Mouse (Mus musculus) mouse embryonic stem cell (cell line): ENCODE data around the gene Cilp.
"Not testable (repeated sequence)": the region's sequence is repeated elsewhere in the genome, so short reads cannot be mapped to it uniquely, and the experiment has no call there.

Experiments used
- in situ Hi-C, 2 experiments: fragments of 300-500 bp; cut with MboI; formaldehyde crosslinking; loops; 1 replicate in 1 of 2; 3 replicates in 1 of 2; pipeline ENCODE4 v1.14.3; 2019 to 2020; ENCODE audit warnings: low sequenced_read_pairs in 2 of 2, low pct_unique_long_range_greater_than_20kb in 1 of 2, mixed read lengths in 1 of 2; ENCODE audit not compliant: unreplicated experiment in 1 of 2

Gene Cilp

DNA sequence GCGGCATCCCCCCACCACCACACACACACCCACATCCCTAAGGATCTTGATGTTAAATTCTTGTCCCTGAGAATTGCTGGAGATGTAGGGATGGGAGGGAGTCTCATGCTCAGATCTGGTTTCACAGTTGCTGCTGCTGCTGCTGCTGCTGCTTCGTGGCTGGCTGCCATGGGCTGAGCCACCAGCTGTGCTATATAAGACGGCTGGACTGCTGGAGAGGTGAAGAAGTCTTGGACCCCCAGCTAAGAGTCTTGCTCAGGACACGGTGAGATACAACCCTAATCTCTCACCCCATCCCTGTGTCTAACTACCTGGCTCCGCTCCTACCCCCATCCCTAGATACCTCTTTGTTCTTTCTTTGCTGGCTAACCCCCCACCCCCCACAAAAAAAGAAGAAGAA is at the start of gene Cilp:
Gene Cilp, plus strand, starts transcription at position 222 of the 400 bp plus-strand sequence.
- in situ Hi-C loops: no loop called here

DNA sequence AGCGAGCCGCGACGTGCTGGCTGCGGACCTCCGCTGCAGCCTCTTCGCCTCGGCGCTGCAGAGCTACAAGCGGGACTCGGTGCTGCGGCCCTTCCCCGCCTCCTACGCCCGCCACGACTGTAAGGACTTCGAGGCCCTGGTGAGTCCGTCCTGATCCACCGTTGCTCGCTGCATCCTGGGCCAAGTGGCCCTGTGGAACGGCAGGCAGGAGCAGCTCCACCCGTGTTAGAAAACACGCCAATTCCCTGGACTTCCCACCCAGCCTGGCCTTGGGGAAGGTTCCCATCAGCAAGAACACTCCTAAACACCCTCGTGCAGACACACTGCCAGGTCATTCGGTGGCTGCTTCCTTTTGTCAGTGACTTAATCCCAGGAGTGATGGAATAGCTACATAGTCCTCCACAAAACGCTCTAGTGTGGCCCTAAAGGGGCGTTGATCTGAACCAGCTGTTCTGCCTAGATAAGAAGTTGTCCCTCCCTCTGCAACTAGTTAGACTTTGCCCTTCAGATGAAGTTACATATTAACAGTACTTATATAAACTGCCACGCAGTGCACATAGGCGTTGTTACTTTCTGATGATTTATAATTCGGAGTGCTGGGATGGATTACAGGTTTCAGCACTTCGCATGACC is 49.4 kb upstream of the Cilp start:
- in situ Hi-C loops: no loop called here

DNA sequence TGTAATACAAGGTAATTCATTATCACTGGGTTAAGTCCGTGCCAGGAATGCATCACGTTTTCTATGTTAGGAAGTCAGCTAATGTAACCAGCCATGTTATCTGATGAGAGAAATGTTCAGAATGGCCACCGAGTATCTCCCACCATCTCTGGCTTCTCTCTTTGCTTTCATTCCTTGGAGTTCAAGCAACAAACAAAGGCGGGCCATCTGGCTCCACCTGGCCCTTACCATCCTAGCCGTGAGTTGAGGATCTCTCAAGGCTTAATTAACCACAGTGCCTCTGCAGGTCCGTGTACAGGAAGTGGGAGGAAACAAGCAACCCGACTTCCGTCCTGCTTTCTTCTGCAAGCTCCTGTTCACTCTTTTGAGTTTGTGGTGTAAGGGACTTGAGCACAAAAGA is 48.0 kb upstream of the Cilp start:
- in situ Hi-C loops: no loop called here

DNA sequence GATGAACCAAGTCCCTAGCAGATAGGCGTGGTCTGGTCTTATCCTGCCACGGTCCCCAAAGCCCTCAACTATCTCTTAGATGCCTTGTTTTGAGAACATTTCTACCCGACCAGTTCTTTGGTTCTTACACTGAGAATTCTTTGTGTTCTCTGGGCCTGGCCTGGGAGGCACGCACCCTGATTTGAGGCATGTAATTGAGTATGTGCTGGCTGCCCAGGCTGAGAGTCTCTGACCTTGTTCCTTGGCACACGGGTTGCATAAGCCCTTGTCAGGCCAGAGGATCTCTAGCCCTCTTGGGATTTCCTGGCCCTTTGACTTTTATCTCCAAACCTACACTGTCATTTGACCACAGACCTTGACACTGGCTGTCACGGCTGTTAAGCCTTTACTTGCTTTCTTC is 47.3 kb upstream of the Cilp start:
- in situ Hi-C loops: no loop called here

DNA sequence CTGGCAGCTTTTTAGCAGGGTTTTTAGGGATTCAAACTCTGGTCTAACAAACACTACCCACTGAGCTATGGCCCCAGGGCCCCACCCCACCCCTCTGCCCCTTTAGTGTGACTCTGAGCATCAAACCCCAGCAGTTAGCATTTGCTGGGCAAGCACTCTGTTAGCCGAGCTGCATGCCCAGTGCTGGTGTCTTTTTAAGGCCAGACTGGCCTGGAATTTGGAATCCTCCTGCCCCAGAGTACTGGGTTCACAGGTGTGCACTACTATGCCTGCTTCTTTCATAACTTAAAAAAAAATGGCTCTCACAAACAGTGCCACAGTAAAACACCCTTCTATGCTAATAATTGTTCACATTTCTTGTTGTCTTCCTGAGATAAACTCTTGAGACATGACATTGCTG is 46.1 kb upstream of the Cilp start:
- in situ Hi-C loops: no loop called here

DNA sequence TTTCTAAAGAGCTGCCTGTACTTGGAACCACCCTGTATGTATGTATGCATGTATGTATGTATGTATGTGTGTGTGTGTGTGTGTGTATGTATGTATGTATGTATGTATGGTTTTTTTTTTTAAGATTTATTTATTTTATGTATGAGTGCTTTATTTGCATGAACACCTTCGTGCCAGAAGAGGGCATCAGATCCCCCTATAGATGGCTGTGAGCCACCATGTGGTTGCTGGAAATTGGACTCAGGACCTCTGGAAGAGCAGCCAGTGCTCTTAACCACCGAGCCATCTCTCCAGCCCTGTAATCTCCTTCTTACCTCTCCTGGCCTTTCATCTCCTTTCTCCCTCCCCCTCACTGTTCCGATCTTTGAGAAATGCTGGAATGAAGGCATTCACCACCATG is 44.6 kb upstream of the Cilp start:
- in situ Hi-C loops: not testable (repeated sequence)

DNA sequence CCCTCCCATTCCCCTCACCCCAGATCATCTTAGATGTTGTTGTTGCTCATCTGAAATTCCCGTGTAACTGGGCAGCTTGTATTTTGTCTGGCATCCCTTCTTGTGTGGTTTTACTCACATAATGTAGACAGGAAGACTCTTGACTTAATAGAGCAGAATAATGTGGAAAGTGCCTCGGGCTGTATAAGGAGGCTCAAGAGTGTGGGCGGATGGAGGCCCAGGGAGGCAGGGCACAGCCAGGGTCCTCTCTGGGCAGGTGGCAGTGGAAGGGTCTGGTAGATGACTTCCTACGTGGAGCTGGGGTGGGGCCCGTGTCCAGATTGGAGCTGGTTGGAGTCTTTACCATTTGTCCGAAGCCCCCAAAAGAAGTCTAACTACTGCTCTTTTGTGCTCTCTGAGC is 41.1 kb upstream of the Cilp start:
- in situ Hi-C loops: no loop called here

DNA sequence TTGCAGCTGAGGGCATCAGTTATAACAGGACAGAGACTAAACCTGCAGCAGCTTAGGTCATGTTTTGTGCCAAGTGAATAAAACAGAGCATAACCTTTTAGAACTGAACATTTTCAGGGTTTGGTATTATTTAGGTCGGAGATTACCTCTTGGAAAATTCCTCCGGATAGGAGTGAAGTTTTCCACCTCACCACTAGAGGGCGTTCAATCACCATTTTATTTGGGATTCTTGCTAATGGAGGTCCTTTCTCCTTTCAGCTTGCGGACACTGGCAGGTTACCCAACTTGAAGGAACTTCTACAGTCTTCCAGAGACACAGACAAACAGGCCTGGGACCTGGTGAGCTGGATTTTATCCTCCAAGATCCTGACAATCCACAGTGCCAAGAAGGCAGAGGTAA is 39.2 kb upstream of the Cilp start:
- in situ Hi-C loops: no loop called here

DNA sequence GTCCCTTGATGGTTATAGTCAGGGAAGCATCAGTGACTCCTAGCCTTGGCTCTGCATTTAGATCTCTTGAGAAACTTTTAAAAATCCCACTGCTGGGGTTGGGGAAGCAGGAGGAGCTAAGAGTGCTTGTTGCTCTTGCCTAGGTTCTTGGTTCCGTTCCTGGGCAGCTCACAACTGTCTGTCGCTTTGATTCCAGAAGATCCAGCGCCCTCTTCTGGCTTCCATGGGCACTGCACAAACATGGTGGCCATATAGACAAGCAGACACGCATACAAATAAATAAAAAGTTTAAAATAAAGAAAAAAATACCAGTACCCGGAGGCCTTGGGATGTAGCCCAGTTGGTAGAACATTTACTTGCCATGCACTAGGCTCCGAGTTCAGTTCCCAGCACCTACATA is 34.7 kb upstream of the Cilp start:
- in situ Hi-C loops: loop anchor here in 1 of 2 experiments (10.0 kb wide), 1 partner anchor 185 kb away; no protein-coding TSS in a partner anchor

DNA sequence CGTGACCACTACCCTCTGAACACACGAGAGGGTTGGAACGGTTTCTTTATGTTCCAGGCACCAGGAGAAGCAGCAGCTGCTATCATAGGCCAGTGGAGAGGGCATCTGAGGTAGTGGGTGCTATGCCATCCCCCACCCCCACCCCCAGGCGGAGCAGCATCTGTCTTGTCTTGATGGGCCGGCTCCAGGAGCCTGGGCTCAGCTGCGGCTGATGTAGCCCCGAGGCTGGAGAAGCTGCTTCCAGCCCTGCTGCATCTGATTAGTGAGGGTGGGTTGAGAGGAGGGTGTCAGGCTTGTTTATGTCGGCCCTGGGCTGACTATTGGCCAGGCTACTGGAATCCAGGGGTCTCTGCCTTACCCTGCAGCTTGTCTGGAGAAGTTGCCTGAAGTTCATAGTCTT is 33.7 kb upstream of the Cilp start:
- in situ Hi-C loops: loop anchor here in 1 of 2 experiments (10.0 kb wide), 1 partner anchor 184 kb away; no protein-coding TSS in a partner anchor

DNA sequence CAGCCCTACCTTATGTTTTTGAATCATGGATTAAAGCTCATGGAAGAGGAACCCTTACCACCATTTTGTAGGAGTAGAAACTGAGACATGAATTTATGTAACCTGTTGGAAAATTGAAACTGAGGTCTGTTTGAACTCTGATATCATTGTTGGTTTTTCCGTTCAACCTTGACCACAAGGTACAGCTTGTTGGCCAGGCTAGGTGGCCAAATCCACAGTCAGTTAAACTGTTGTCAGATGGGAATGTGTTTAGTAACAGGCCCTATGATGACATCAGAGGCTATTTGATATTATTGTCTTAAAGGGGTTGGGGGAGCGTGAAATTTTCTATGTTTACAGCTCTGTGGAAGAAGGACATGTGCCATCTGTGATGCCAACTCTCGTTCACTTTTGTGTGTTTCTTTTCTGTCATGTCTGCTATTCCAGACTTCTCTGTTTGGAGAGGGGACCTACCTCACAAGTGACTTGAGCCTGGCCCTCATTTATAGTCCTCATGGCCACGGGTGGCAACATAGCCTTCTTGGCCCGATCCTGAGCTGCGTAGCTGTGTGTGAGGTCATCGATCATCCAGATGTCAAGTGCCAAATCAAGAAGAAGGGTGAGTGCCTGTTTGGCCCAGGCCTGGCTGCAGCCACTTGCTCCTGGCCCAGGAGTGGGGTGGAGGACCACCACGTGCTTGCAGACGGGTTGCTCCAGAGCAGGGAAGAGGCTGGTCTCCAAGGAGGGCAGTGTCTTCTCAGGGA is 31.6 kb upstream of the Cilp start:
- in situ Hi-C loops: loop anchor here in 1 of 2 experiments (10.0 kb wide), 1 partner anchor 181 kb away; no protein-coding TSS in a partner anchor

DNA sequence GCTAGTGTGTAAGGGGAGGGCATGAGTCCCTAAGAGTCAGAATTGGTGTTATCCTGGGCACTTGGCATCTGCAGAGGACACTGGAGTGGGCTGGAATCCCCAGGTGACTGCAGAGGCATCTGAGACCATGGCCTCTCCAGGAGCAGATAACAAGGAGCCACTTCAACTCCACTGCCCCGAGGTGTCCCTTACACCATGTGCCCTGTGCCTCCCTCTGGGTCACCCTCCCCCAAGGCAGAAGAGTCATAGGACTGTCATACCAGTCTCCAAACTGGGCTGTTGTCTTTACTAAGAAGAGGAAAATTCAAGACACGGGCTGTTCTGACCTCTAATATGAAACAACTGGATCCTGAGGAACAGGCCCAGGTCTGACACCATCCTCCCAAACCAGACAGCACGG is 30.2 kb upstream of the Cilp start:
- in situ Hi-C loops: loop anchor here in 1 of 2 experiments (10.0 kb wide), 1 partner anchor 180 kb away; no protein-coding TSS in a partner anchor

DNA sequence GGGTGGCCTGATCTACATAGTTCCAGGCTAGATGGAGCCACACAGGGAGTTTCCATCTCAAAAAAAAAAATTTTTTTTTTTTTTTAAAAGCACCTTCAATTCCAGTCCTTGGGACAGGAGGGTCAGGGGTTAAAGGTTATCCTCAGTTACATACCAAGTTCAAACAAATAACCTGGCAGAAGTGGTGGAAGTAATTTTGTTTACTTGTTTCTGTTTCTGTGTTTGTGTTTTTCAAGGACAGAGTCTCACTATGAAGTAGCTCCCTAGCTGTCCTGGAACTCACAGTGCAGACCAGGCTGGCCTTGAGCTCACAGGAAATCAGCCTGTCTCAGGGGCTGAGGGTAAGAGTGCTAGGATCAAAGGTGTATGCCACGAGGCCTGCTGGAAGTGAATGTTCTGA is 29.4 kb upstream of the Cilp start:
- in situ Hi-C loops: loop anchor here in 1 of 2 experiments (10.0 kb wide), 1 partner anchor 179 kb away; no protein-coding TSS in a partner anchor

DNA sequence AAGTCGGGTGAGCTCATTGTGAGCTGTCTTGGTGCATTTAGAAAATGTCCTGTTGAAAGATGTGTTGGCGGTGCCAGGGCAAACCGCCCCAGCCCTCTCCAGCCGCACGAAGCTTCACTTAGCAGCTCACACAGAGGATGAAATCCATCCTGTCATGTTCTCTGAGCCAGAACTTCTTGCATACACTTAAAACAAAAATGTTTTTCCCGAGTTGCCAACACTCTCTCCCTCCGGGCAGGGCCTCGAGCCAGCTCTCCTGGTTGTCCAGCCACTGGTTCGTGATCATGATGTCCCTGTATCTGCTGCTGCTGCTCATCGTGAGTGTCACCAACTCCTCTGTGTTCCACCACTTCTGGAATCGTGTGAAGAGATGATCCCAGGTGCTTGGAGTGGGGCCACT is 27.4 kb upstream of the Cilp start:
- in situ Hi-C loops: loop anchor here in 1 of 2 experiments (10.0 kb wide), 1 partner anchor 177 kb away; no protein-coding TSS in a partner anchor

DNA sequence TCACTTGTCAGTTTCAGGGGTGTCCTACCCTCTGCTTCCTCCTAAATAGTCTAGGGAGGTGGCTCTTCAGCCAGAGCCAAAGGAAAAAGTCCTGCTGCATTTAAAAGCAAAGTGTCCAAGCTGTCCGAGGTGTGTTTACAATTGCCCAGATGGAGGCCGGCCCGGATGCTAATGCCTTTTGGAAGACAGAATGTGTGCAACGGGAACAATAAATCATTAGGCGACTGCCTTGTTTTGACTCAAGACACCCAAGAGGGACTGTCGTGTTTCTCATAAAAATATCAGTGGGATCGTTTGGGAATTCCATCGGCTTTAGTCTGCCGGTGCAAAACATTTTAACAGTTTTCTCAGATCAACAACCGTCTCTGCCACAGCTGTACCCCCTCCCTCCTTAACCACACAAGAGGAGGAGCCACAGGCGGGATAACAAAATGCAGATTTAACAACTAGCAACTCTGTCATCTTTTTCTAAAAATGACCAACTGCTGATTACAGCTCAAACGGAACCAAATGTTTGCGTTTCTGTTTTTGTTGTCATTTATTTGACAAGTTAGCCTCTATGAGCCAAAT is 26.7 kb upstream of the Cilp start:
- in situ Hi-C loops: loop anchor here in 1 of 2 experiments (10.0 kb wide), 1 partner anchor 177 kb away; no protein-coding TSS in a partner anchor

DNA sequence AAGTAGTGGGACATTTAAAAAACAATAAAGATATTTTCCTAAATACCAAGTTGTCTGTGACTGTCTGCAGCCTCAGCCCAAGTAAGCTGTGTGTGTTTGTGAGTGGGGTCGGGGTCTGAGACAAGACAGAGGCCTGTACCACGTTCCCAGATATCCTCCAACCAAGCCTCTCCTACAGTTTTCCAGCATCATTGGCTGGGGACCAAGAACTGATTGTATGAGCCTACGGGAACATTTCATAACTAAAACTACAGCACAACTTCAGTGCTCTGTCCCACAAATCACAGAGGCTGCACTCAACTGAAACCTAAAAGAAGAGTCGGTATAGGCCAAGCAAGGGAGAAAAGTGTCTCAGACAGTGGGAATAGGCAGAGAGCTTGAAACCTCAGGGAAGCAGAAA is 25.8 kb upstream of the Cilp start:
- in situ Hi-C loops: loop anchor here in 1 of 2 experiments (10.0 kb wide), 1 partner anchor 176 kb away; no protein-coding TSS in a partner anchor

DNA sequence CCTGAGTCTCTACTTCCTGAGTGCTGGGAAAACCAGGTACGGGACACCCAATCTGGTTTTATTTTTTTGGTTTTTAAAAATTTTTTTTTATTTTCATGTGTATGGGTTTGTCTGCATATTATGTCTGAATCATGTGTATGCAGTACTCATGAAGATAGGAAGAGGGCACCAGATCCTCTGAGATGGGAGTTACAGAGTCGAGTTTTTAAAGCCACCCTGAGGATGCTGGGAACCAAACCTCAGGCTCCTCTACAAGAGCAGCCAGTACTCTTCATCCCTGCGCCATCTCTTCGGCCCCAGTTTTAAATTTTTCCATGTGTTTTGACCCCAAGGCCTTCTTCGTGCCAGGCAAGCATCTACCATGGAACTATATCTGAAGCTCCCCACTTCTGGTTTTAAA is 25.2 kb upstream of the Cilp start:
- in situ Hi-C loops: loop anchor here in 1 of 2 experiments (5.0 to 10.0 kb wide), 2 partner anchors 38 to 175 kb away; no protein-coding TSS in a partner anchor

DNA sequence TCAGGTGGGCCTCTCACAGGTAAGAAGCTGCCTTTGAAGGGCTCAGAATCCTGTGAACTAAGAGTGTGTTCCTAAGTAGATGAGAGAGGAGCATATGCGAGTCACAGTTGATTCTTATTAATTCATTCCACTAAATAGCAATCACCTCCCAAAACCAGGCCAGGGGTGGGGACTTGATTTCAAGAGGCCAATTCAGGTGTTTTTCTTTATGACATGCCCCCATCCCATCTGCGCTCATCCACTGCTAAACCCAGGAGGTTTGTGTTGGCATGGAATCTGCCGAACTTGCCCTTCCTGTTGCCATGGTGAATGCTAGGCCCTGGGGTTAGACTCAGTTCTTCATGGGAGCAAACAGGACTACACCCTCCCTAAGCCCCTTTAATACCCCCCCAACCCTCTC is 24.4 kb upstream of the Cilp start:
- in situ Hi-C loops: loop anchor here in 1 of 2 experiments (5.0 kb wide), 1 partner anchor 37 kb away; no protein-coding TSS in a partner anchor

DNA sequence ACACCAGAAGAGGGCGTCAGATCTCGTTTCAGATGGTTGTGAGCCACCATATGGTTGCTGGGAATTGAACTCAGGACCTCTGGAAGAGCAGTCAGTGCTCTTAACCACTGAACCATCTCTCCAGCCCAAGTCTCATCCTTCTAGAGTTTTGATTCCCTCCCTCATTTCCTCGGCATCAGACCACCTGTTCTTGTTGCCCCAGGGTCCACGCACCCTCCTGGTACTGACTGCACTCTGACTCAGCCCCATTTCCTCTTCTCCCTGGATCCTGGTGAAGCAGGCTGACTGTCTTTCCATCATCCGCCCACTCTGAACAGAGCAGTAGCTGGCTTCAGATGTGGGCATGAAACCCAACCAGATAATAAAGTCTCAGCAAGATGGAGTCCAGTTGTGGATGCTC is 23.0 kb upstream of the Cilp start:
- in situ Hi-C loops: loop anchor here in 1 of 2 experiments (5.0 kb wide), 1 partner anchor 35 kb away; no protein-coding TSS in a partner anchor
